Mouse (Mus musculus) midbrain, postnatal 0 days (tissue): ENCODE results near the gene Uaca. TPM values are rescaled to one million over a fixed set of nuclear protein-coding genes. Genes with fewer than 3 reads are reported as not detected.

Experiments used
- ATAC-seq: fragments of 200-750 bp; cut with Nextera tagmentation; 2 replicates; pipeline ENCODE4 v1.8.0; 2017; ENCODE audit warnings: moderate number of reproducible peaks, mild to moderate bottlenecking, moderate TSS enrichment, moderate library complexity; ENCODE audit not compliant: low FRiP score
- DNase-seq: peaks from one replicate; pipeline ENCODE4 v3.0.0-alpha.2; 2015; ENCODE audit warnings: low spot score
- H3K27ac ChIP-seq: fragments of 300-500 bp; sonication (generic); 2 replicates; pipeline ENCODE4 v1.5.1; 2014; ENCODE audit warnings: low read depth, mild to moderate bottlenecking, low read length, mixed read lengths
- H3K27me3 ChIP-seq: fragments of 300-500 bp; sonication (generic); 2 replicates; pipeline ENCODE4 v1.6.1; 2014; ENCODE audit warnings: low read length, control low read depth, mixed read lengths; ENCODE audit not compliant: insufficient read depth
- H3K36me3 ChIP-seq: fragments of 300-500 bp; sonication (generic); 2 replicates; pipeline ENCODE4 v1.6.1; 2014; ENCODE audit warnings: low read length, control low read depth, mixed read lengths; ENCODE audit not compliant: insufficient read depth
- H3K4me1 ChIP-seq: fragments of 300-500 bp; sonication (generic); 2 replicates; pipeline ENCODE4 v1.6.1; 2014; ENCODE audit warnings: mild to moderate bottlenecking, control low read depth, antibody characterized with exemption, low read length, mixed read lengths; ENCODE audit not compliant: insufficient read depth
- H3K4me2 ChIP-seq: fragments of 300-500 bp; sonication (generic); 2 replicates; pipeline ENCODE4 v1.6.1; 2014; ENCODE audit warnings: low read depth, mild to moderate bottlenecking, low read length, mixed read lengths; ENCODE audit not compliant: poor library complexity, severe bottlenecking
- H3K4me3 ChIP-seq: fragments of 300-500 bp; sonication (generic); 2 replicates; pipeline ENCODE4 v1.5.1; 2014; ENCODE audit warnings: low read depth, mild to moderate bottlenecking, low read length, moderate library complexity
- H3K9ac ChIP-seq: fragments of 300-500 bp; sonication (generic); replicated peaks from 2 replicates; pipeline ENCODE4 v1.6.1; 2014; ENCODE audit warnings: mild to moderate bottlenecking, low read length, moderate library complexity, mixed read lengths; ENCODE audit not compliant: poor library complexity, severe bottlenecking
- H3K9me3 ChIP-seq: fragments of 300-500 bp; sonication (generic); 2 replicates; pipeline ENCODE4 v1.6.1; 2016; ENCODE audit warnings: low read length, control low read depth
- CTCF ChIP-seq: IDR thresholded peaks from 2 replicates; pipeline ENCODE4 v1.5.1; 2016; ENCODE audit warnings: antibody characterized with exemption, mild to moderate bottlenecking
- WGBS: fragments of 180-500 bp; shearing (Covaris S2); extraction: QIAGEN DNeasy Blood & Tissue Kit; methylation state at CpG from one replicate; pipeline ENCODE4 v1.1.7; 2014; 5-methylcytosine and 5-hydroxymethylcytosine counted together
- polyA plus RNA-seq: library from polyadenylated mRNA; unstranded; fragments of >200 nt; fragmentation: Nextera tagmentation; extraction: Ambion mirVana; gene quantifications from 2 replicates; pipeline ENCODE4 v1.2.1, GENCODE M21; 2015
- total RNA-seq: library from RNA; depleted of rRNA; stranded (reverse); fragments of >200 nt; gene quantifications from 2 replicates; pipeline ENCODE4 v1.2.3, GENCODE M21; 2014

Gene Uaca
- total and polyA plus RNA-seq, 2 experiments from 2014 or later: 8.9 to 10.8 TPM

DNA sequence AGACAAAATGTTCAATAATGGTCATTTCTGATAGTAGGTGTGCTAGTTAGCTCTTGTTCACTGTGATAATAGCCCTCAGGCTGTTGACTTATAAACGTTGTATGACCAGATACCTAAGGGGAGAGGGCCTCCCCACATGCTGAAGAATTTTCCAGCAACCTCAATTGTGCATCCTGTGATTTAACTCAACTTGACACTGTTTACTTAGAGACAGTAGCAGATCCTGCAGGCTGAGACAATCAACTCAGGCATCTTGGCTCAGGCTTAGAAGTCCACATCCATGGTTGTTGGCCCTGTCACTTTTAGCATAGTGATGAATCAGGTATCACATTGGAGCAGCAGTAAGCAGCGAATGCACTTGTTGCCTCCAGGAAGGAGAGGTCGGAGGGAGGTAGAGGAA is 35.7 kb downstream of the Uaca start:
- WGBS: 81% methylated on average over 3 of the region's 3 CpGs
- no peak overlapping the region for H3K4me2 ChIP-seq
- H3K36me3 ChIP-seq: no peaks in the 10 kb centered on the region
- no peak overlapping the region for H3K9ac ChIP-seq
- H3K9me3 ChIP-seq: no peaks in the 10 kb centered on the region
- H3K27me3 ChIP-seq: no peaks in the 10 kb centered on the region
- no peak for TF ChIP-seq CTCF
- no peak for ATAC-seq
- no peak overlapping the region for H3K27ac ChIP-seq
- no peaks in the 10 kb centered on the region for H3K4me1 ChIP-seq
- no peak overlapping the region for H3K4me3 ChIP-seq
- no peak for DNase-seq

DNA sequence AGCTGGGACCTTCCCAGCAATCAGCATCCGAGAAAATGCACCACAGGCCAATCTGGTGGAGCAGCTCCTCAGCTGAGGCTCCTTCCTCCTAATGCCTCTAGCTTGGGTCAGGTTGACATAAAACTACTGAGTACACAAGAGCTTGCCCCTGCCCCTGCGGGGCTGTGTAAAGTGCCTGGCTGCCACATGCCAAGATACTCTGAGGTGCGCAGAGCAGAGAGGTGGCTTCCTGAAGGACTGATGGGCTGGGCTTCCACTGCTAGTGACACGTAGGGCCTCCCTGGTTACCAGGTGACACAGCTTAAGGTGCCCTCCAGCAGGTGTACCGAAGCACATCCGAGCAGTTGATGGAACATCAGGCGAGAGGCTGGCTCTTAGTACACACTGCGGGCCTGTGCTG is 37.9 kb downstream of the Uaca start:
- no peak for ATAC-seq
- Histone ChIP-seq H3K9me3 (no peaks in the 10 kb centered on the region), H3K27me3 (no peaks in the 10 kb centered on the region), H3K4me3 (no peak overlapping the region), H3K4me2 (no peak overlapping the region), H3K27ac (no peak overlapping the region), H3K36me3 (no peaks in the 10 kb centered on the region), H3K9ac (no peak overlapping the region), H3K4me1 (no peaks in the 10 kb centered on the region)
- TF ChIP-seq CTCF: no peak
- no peak for DNase-seq
- WGBS: 93% methylated on average over 8 of the region's 8 CpGs

DNA sequence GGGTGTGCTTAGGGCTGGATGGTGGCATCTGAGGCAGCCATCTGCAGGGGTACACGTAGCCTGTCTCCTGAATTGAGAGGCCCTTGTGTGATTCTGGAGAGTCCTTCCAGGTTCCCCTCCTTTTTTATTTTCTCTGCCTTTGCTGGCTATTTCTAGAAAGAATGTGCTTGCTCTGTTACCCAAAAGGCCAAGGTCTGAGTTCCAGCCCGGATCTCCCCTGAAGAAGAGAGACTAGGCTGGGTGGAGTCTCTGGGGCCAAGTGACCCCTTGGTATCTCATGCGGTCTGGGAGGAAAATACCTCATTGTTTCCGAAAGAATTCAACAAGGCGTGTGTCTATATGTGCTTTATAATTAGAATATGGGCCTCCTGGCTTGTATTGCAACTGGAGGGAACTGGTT is 41.8 kb downstream of the Uaca start:
- Histone ChIP-seq H3K9ac (no peak overlapping the region), H3K4me2 (no peak overlapping the region), H3K4me1 (peaks cover 7% of the 10 kb centered on the region; the same call in 1 of the 2 replicates), H3K4me3 (no peak overlapping the region), H3K27ac (no peak overlapping the region), H3K9me3 (no peaks in the 10 kb centered on the region), H3K27me3 (no peaks in the 10 kb centered on the region), H3K36me3 (no peaks in the 10 kb centered on the region)
- no peak for TF ChIP-seq CTCF
- no peak for DNase-seq
- ATAC-seq: no peak
- WGBS: 80% methylated on average over 5 of the region's 5 CpGs

DNA sequence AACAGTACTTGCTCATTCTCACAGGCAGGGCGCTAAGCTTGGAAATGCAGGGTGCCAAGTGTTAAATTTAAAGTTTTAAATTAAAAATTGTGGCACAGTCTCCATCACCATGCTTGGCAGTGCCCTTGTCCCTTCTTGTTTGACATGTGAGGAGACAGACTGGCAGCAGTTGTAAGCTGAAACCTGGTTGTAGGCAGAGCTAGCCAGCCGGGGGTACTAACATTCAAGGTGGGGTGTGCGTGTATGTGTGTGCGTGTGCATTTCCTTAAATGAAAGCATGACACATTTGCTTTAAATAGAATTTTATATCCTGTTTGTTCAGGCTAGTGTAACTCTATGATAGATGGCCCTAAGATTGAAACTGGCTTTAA is 42.7 kb downstream of the Uaca start:
- no peak overlapping the region for H3K9ac ChIP-seq
- no peak for TF ChIP-seq CTCF
- H3K4me3 ChIP-seq: no peak overlapping the region
- WGBS: 42% methylated on average over 4 of the region's 4 CpGs
- H3K36me3 ChIP-seq: no peaks in the 10 kb centered on the region
- no peak for DNase-seq
- H3K27me3 ChIP-seq: no peaks in the 10 kb centered on the region
- ATAC-seq: no peak
- H3K4me1 ChIP-seq: peaks cover 7% of the 10 kb centered on the region; the same call in 1 of the 2 replicates
- H3K27ac ChIP-seq: no peak overlapping the region
- no peaks in the 10 kb centered on the region for H3K9me3 ChIP-seq
- no peak overlapping the region for H3K4me2 ChIP-seq

DNA sequence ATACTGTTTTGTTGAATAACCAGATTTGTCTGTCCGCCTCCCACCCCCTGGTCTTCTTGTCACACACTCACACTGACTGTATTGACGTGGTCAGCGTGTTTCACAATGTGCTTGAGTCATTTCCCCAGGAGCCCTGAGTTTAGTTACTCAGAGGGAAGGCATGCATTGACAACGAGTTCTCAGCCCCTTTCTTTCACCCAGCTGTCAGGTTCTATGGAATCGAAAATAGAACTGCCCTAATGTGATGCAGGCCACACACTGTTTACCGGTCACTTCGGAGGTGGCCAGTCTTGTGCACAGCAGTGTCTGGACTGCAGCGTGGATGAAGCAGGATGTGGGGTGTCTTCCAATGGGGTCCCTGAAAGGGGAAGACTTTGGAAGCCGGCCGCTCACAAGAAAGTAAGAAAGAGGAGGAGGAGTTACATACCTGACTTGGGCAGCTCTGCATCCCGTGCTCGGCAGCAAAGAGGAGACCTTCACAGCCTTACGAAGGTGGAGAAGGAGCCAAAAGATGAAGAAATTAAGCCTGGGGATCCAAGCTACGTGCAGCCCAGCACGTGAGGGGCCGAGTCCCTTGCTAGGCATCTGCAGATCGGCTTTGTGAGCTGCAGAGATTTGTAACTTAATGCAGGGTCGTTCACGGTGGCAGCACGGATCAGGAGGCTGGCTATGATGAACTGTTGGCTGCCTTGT is 43.3 kb downstream of the Uaca start:
- Histone ChIP-seq H3K4me1 (peaks cover 7% of the 10 kb centered on the region; the same call in 1 of the 2 replicates), H3K27ac (peak overlapping the region; percentile 19), H3K4me2 (peak overlapping the region; percentile 34), H3K36me3 (no peaks in the 10 kb centered on the region), H3K9me3 (no peaks in the 10 kb centered on the region), H3K4me3 (peak overlapping the region; percentile 5; the same call in 1 of the 2 replicates), H3K9ac (no peak overlapping the region), H3K27me3 (no peaks in the 10 kb centered on the region)
- ATAC-seq: no peak
- WGBS: 7% methylated on average over 20 of the region's 20 CpGs
- TF ChIP-seq CTCF: no peak
- DNase-seq: no peak

DNA sequence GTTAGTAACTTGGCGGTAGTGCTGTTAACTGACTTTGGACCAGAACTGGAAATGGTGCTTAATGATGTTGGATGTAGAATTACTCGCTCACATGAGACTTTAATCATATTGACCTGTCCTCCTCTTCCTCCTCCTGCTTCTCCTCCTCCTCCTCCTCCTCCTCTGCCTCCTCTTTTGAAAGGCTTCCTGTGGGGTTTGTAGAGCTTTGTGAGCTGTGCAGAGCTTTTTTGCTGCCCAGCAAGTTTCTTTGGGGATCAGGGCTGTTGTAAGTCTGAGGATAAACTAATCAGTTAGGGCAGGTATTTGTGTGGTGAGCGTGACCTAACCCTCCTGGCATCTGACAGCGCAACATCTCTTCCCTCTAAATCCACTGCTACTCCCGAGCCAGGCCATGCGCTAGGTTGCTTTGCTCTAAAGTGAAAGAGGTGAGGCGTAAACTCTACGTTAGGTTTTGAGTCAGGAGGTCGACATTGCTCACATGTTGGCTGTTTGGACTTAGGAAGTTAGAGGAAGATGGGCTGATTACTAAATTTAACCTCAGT is 44.1 kb downstream of the Uaca start:
- no peak for DNase-seq
- Histone ChIP-seq H3K4me2 (peak overlapping the region; percentile 34), H3K36me3 (no peaks in the 10 kb centered on the region), H3K4me3 (no peak overlapping the region), H3K27me3 (no peaks in the 10 kb centered on the region), H3K27ac (no peak overlapping the region), H3K9me3 (no peaks in the 10 kb centered on the region), H3K4me1 (peaks cover 7% of the 10 kb centered on the region; the same call in 1 of the 2 replicates), H3K9ac (no peak overlapping the region)
- WGBS: 34% methylated on average over 9 of the region's 9 CpGs
- ATAC-seq: no peak
- no peak for TF ChIP-seq CTCF
